Mouse (Mus musculus): ENCODE measurements around the gene Tk1. TPM values are rescaled to one million over a fixed set of nuclear protein-coding genes. Genes with fewer than 3 reads are reported as not detected.

Gene Tk1
- polyA plus RNA-seq, 1 experiment = 17.8 TPM

DNA sequence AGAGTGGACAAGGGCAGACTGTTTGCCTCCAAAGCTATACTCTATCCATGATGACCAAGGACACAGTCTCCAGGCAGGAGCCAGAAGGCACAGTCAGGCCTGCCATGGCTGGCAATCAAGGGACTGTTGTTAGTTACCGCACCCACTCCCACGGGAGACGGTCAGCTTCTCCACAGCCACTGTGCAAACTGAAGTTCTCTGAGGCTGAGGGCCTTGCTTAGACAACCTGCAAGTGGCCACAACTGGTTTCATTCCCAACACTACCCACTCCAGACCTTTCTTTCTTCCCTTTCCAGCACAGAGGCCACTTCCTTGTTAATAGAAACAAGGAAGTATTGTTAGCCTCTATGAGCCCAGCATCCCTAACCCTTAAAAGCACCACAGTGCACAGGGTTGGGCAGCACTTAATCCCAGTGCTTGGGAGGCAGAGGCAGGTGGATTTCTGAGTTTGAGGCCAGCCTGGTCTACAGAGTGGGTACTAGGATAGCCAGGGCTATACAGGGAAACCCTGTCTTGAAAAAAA lies 22.7 kb downstream of the Tk1 start:
- Histone ChIP-seq H3K9me3 (ENCODE audit: control insufficient read depth, low read length) (no peaks in the 10 kb centered on the region), H3K4me1 (ENCODE audit: control insufficient read depth) (peaks cover 90% of the 10 kb centered on the region), H3K36me3 (ENCODE audit: control insufficient read depth) (peaks cover 100% of the 10 kb centered on the region), H3K4me3 (replicated peaks) (peak overlapping the region; percentile 74), H3K27me3 (ENCODE audit: control insufficient read depth) (no peaks in the 10 kb centered on the region; the same call in 1 of the 2 replicates)
- TF ChIP-seq GATA1 (IDR thresholded peaks at IDR 0.05; ENCODE audit: low read length) (no peak), TAL1 (IDR thresholded peaks at IDR 0.05; ENCODE audit: low read length) (no peak)

DNA sequence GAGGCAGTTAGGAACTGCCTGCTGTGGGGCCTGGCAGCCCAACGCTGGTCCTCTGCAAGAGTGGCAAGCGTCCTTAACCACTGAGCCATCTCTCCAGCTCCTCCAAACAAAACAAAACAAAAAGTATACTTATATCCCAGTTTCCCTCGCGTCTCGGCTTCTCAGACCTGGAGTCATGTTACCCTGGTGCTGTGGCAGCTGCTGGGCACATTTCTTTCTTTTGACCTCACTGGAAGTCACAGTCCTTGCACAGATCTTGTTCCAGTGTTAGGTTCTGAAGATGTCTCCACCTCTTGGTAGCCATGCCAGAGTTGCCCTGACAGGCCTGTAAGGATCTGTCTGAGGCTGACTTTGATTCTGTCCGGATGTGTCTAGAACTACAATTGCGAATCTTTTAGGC lies 24.2 kb downstream of the Tk1 start:
- Histone ChIP-seq H3K9me3 (ENCODE audit: control insufficient read depth, low read length) (no peaks in the 10 kb centered on the region), H3K4me1 (ENCODE audit: control insufficient read depth) (peaks cover 88% of the 10 kb centered on the region), H3K4me3 (replicated peaks) (peak overlapping the region; percentile 74)

DNA sequence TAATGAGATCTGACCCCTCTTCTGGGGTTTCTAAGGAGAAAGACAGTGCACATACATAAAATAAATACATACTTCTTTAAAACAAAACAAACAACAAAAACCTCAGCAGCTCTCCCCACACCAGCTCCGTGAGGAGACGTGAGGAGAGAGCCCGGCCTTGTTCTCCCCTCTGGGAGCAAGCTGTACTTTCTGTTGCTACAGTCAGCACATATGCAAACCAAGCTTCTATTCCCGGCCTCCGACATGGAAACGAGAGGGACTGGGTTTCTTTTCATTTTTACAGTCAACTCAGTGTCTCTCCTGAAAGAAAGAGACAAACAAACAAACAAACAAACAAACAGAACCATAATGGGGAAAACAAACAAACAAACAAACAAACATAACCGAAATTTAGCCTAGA lies 25.9 kb downstream of the Tk1 start:
- no peaks in the 10 kb centered on the region for H3K27me3 ChIP-seq (ENCODE audit: control insufficient read depth)
- peaks cover 87% of the 10 kb centered on the region for H3K4me1 ChIP-seq (ENCODE audit: control insufficient read depth)
- H3K36me3 ChIP-seq (ENCODE audit: control insufficient read depth) = peaks cover 81% of the 10 kb centered on the region
- H3K4me3 ChIP-seq (replicated peaks) = peak overlapping the region; percentile 74
- TF ChIP-seq GATA1 (IDR thresholded peaks at IDR 0.05; ENCODE audit: low read length) (no peak), TAL1 (IDR thresholded peaks at IDR 0.05; ENCODE audit: low read length) (no peak)
- no peaks in the 10 kb centered on the region for H3K9me3 ChIP-seq (ENCODE audit: control insufficient read depth, low read length)

More for the DNA sequence above, 24.2 kb downstream of the Tk1 start:
- Histone ChIP-seq H3K27me3 (ENCODE audit: control insufficient read depth) (no peaks in the 10 kb centered on the region; the same call in 1 of the 2 replicates), H3K36me3 (ENCODE audit: control insufficient read depth) (peaks cover 90% of the 10 kb centered on the region)
- TF ChIP-seq TAL1 (IDR thresholded peaks at IDR 0.05; ENCODE audit: low read length) = no peak
- no peak for TF ChIP-seq GATA1 (IDR thresholded peaks at IDR 0.05; ENCODE audit: low read length)

DNA sequence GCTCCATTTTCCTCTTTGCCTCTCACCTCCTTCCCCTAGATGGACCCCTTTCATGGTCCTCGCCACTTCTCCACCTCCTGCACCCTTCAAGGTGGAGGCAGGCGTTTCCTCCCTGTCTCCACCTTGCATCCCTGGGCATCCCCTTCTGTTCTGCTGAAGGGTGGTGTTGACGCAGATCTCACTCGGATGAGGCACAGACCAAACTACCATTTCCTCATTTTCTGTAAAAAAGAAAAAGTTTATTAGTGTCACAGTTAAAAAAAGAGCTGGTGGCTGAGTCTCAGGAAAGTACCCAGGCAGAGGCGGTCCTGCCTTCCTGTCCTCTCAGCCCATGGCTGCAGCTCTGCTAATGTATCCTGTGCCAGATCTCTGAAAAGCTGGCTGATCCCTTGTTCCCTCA lies 26.7 kb downstream of the Tk1 start:
- no peak for TF ChIP-seq GATA1 (IDR thresholded peaks at IDR 0.05; ENCODE audit: low read length)
- Histone ChIP-seq H3K27me3 (ENCODE audit: control insufficient read depth) (no peaks in the 10 kb centered on the region), H3K4me1 (ENCODE audit: control insufficient read depth) (peaks cover 89% of the 10 kb centered on the region), H3K4me3 (replicated peaks) (peak overlapping the region; percentile 74), H3K36me3 (ENCODE audit: control insufficient read depth) (peaks cover 79% of the 10 kb centered on the region), H3K9me3 (ENCODE audit: control insufficient read depth, low read length) (no peaks in the 10 kb centered on the region)

DNA sequence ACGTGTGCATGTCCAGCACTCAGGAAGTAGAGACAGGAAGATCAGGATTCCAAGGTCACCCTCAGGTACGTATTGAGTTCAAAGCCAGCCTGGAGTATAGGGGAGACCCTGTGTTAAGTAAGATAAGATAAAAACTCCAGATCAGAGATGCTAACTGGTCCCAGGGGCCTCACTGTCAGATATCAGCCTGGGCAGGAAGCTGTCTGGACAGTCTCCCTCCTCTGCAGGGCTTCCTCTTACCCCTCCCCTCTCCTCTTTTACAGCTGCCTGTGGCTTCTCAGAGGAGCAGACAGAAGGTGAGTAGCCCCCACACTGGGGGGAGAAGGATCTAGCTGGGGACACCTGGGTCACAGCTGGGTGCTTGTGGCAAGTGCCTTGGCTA lies 27.7 kb downstream of the Tk1 start:
- Histone ChIP-seq H3K9me3 (ENCODE audit: control insufficient read depth, low read length) (no peaks in the 10 kb centered on the region), H3K4me3 (replicated peaks) (peak overlapping the region; percentile 74), H3K36me3 (ENCODE audit: control insufficient read depth) (peaks cover 77% of the 10 kb centered on the region), H3K27me3 (ENCODE audit: control insufficient read depth) (no peaks in the 10 kb centered on the region), H3K4me1 (ENCODE audit: control insufficient read depth) (peaks cover 88% of the 10 kb centered on the region)
- TF ChIP-seq GATA1 (IDR thresholded peaks at IDR 0.05; ENCODE audit: low read length) (no peak), TAL1 (IDR thresholded peaks at IDR 0.05; ENCODE audit: low read length) (no peak)

DNA sequence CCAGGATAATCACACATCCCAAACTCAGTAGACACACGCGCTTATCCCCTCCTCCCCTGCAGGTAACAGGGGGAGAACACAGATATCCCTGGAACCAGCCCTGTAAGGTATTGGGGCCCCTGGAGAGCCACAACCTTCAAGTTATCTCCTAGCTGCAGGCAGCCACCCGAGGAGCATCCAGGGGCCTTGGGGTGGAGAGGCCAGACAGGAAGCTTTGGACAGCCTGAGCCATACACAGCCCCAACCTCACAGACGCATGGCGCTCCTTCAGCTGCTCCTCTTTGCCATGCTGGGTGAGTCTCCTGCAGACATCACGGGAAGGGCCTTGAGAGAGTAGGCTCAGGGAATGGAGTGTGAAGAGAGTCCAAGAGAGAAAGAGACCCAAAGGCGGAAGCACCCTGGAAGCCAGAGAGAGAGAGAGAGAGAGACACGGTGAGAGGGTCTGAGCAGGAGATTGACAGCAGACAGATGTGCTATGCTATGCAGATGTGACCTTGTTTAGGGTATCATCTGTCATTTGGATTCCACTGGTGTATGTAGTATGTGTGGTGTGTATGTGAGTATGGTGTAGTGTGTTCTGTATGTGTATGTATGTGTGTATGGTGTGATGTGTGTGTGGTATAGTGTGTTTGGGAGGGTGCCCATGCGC lies 28.3 kb downstream of the Tk1 start, which contains the start of gene 6030468B19Rik:
Gene 6030468B19Rik, plus strand, starts transcription at position 150 of the 649 bp plus-strand sequence.
- no peaks in the 10 kb centered on the region for H3K27me3 ChIP-seq (ENCODE audit: control insufficient read depth)
- peak within 1 kb of the TSS; percentile 74 for H3K4me3 ChIP-seq (replicated peaks)
- TF ChIP-seq TAL1 (IDR thresholded peaks at IDR 0.05; ENCODE audit: low read length) (peak; percentile 97), GATA1 (IDR thresholded peaks at IDR 0.05; ENCODE audit: low read length) (peak; percentile 79)
- H3K9me3 ChIP-seq (ENCODE audit: control insufficient read depth, low read length) = no peaks in the 10 kb centered on the region
- H3K36me3 ChIP-seq (ENCODE audit: control insufficient read depth) = peaks cover 76% of the 10 kb centered on the region
- H3K4me1 ChIP-seq (ENCODE audit: control insufficient read depth) = peaks cover 88% of the 10 kb centered on the region

DNA sequence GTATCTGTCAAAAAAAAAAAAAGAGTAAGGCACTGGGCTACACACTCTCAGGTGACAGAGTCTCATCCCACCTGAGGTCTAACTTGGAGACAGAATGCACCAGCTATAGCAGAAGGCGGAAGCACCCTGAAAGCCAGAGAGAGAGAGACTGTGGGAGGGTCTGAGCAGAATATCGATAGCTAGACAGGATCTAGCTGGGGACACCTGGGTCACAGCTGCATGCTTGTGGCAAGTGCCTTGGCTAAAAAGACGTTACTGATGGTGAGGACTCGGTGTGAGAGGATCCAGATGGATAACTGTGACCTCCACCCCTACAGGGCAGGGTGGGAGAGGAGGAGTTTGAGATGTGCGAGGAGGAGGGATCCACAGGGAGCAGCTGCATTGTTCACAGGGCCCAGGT lies 28.9 kb downstream of the Tk1 start:
- H3K4me3 ChIP-seq (replicated peaks) = peak overlapping the region; percentile 74
- no peaks in the 10 kb centered on the region for H3K27me3 ChIP-seq (ENCODE audit: control insufficient read depth)
- H3K36me3 ChIP-seq (ENCODE audit: control insufficient read depth) = peaks cover 76% of the 10 kb centered on the region
- H3K4me1 ChIP-seq (ENCODE audit: control insufficient read depth) = peaks cover 88% of the 10 kb centered on the region
- TF ChIP-seq TAL1 (IDR thresholded peaks at IDR 0.05; ENCODE audit: low read length) (no peak), GATA1 (IDR thresholded peaks at IDR 0.05; ENCODE audit: low read length) (no peak)
- no peaks in the 10 kb centered on the region for H3K9me3 ChIP-seq (ENCODE audit: control insufficient read depth, low read length)

DNA sequence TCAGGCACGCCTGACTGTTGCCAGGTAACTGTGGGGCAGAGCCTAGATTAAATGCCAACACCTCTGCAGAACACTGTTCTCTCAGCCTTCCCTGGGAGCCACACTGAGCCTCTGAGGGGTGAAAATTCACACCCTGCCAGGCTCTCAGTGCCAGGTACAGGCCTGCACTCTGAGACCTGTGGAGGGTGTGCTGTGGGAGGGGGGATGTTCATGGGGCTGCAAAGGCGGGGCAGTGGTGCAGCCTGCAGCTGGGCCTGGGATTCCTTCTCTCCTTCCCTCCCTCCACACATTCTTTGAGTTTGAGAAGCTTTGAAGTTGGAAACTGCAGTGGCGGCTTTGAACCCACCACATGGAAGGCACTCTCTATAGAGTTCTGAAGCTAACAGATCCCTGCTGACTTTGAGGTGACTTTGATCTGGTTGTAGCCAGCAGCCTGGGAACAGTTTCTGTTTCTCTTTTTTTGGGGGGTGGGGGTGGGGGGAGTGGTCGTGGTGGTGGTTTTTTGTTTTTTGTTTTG lies 31.8 kb downstream of the Tk1 start:
- no peak for TF ChIP-seq GATA1 (IDR thresholded peaks at IDR 0.05; ENCODE audit: low read length)
- TF ChIP-seq TAL1 (IDR thresholded peaks at IDR 0.05; ENCODE audit: low read length) = no peak
- Histone ChIP-seq H3K36me3 (ENCODE audit: control insufficient read depth) (peaks cover 74% of the 10 kb centered on the region), H3K4me3 (replicated peaks) (no peak overlapping the region), H3K27me3 (ENCODE audit: control insufficient read depth) (no peaks in the 10 kb centered on the region), H3K4me1 (ENCODE audit: control insufficient read depth) (peaks cover 84% of the 10 kb centered on the region), H3K9me3 (ENCODE audit: control insufficient read depth, low read length) (no peaks in the 10 kb centered on the region)

DNA sequence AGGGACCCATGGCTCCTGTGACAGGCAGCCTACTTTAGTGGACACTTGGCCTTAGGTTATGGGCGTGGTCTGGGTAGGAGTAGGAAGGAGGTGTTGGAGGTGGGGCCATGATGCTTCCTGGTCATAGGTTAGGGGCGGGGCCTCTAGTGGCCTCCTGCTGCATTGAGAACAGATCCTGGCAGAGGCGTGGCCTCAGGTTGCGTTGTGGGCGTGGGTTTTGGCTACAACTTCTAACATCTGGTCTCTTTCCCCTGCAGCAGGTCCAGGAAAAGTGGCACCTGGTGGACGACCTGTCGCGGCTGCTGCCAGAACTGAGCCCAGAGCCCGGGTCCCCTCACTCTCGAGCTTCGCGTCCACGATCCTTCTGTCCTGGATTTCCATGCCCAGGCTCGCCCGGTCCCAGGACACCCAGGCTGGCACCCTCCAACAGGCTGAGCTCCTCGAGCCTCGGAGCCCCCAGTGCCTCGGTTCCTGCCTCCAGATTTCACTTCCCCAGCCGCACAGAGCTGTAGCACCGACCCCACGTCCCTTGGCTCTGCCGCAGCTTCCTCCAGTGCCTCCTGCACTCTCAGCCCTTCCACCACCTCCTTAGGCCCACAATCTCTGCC lies 33.5 kb downstream of the Tk1 start:
- no peaks in the 10 kb centered on the region for H3K9me3 ChIP-seq (ENCODE audit: control insufficient read depth, low read length)
- peak overlapping the region; percentile 61 for H3K4me3 ChIP-seq (replicated peaks)
- H3K36me3 ChIP-seq (ENCODE audit: control insufficient read depth) = peaks cover 77% of the 10 kb centered on the region
- peaks cover 82% of the 10 kb centered on the region for H3K4me1 ChIP-seq (ENCODE audit: control insufficient read depth)
- H3K27me3 ChIP-seq (ENCODE audit: control insufficient read depth) = no peaks in the 10 kb centered on the region
- TF ChIP-seq TAL1 (IDR thresholded peaks at IDR 0.05; ENCODE audit: low read length) = no peak
- no peak for TF ChIP-seq GATA1 (IDR thresholded peaks at IDR 0.05; ENCODE audit: low read length)

Measured in erythroblast, embryonic 14.5 days (primary cell).